Mouse (Mus musculus): ENCODE measurements around the gene 4930402H24Rik.

Gene 4930402H24Rik

DNA sequence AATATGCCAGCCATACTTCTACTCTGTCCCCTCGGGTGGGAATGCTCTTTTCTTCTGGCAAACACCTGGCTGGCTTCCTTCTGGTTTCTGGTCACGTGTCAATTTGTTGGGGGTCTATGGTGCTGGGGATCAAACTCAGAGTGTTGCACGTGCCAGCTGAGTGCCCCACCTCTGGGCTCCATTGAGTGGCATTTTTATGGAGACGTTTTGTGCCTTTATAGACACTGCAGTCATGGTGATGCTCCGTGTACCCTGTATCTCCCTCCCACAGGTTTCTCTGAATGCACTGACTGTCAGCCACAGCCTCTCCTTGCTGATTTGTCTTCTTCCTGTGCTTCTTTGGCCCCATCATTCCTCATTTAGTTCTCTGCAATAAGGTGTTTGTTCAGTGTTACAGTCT lies 174.4 kb downstream of the 4930402H24Rik start:
- in situ Hi-C loops (cut with MseI, MboI) = no loop called here

DNA sequence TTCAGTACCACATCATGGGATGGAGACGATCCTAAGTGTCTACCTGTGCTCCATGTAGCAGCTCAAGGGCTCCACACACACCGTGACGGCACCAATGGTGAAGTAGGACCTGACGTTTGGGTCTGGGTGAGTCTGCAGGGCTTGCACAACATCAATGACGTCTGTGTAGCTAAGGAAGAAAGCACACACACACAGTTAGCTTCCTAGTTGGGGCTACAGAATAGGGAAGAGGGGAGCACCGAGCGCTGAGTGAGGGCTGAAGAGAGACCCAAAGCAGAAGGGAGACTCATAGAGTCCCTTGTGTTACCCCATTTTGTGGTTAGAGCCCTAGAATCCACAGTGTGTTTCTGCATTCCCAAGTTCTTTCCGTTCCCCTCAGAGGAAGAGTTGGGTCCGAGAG lies 175.5 kb downstream of the 4930402H24Rik start:
- in situ Hi-C loops (cut with MseI, MboI) = no loop called here

- in situ Hi-C loops (cut with MseI, MboI) = no loop called here
Observed at GRCm38 (mm10) chr2:130728906-130729585, 177.2 kb downstream of the 4930402H24Rik start.

DNA sequence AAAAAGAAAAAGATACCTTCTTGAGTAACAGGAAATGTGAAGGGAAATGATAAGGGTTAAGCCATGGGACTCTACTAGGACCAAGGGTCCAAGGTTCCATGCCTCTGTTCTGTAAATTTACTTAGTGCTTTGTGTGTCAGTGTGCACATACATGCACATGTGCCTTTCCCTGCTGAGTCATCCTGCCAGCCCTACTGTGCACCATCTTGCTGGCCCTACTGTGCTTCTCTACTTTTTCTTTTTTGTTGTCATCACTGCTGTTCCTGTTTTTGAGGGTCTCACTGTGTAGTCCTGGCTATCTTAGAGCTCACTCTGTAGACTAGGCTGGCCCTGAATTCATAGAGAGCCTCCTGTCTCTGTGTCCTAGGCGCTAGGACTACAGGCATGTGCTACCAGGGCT lies 178.5 kb downstream of the 4930402H24Rik start:
- in situ Hi-C loops (cut with MseI, MboI) = no loop called here

DNA sequence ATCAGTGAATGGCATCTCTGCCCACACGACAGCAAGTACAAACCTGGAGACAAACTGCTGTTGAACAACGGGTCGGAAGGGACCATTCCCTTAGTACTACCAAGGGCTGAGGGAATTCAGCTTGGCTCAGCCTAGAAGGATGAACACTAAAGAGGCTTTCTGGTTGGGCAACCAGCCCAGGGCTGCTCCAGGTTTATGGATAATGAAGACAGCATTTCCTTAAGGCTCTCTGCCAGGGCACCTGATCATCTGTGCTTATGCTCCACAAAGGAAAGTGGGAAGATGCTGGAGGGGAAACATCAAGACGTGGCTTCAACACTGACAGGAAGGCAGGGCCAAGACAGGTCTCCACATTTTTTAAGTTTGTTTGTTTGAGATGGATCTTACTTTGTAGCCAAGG lies 181.8 kb downstream of the 4930402H24Rik start:
- in situ Hi-C loops (cut with MseI, MboI) = no loop called here

GRCm38 (mm10) chr2:130717951-130718350 lies 188.3 kb downstream of the 4930402H24Rik start:
- in situ Hi-C loops (cut with MseI, MboI) = no loop called here

DNA sequence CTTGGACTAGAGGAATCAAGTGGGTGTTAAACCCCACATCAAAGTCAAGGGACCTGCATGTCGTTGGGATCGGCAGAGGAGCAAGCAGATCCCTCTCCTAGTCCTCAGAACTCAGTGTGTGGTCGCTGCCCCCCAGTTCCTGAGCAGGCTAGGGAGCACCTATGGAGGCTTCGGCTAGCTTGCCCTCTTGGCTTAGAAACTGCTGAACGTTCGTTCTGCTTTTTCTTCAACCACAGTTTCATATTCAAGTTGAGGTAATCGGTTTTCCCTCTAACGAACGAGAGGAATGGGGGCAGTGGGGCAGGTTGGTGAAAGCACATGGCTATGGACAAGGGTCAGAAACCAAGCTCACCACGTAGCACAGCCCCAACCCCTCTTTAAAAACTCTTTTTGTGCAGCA lies 199.1 kb downstream of the 4930402H24Rik start:
- in situ Hi-C loops (cut with MseI, MboI) = no loop called here

DNA sequence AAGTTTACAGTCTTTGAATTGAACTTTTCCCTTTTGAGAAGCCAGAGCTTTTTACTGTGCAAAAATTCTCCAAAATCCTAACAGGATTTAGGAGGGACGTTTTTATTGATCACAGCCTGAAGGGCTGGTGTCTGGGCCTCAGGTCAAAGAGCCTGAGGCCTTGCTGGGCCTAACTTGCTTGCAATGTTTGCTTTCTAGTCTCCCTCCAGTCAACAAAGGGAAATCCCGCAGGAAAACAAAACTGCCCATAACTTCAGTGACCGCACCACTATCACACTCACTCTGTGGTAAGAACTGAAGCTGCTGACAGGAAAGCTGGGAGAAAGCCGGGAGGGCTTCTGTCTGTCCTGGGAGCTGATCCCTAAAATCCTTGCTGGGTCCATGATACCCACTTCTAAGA lies 199.6 kb downstream of the 4930402H24Rik start:
- in situ Hi-C loops (cut with MseI, MboI) = no loop called here

- in situ Hi-C loops (cut with MseI, MboI) = no loop called here
Observed at GRCm38 (mm10) chr2:130705178-130705577, 201.0 kb downstream of the 4930402H24Rik start.

- in situ Hi-C loops (cut with MseI, MboI) = no loop called here
Observed at GRCm38 (mm10) chr2:130704040-130705001, 201.9 kb downstream of the 4930402H24Rik start.

- in situ Hi-C loops (cut with MseI, MboI) = no loop called here
Observed at GRCm38 (mm10) chr2:130697821-130698266, 208.4 kb downstream of the 4930402H24Rik start.

GRCm38 (mm10) chr2:130697153-130697810 lies 208.9 kb downstream of the 4930402H24Rik start, which contains the start of gene Slc4a11:
TSS of gene Slc4a11 (minus strand) at chr2:130697519.
- in situ Hi-C loops (cut with MseI, MboI) = no loop called here

DNA sequence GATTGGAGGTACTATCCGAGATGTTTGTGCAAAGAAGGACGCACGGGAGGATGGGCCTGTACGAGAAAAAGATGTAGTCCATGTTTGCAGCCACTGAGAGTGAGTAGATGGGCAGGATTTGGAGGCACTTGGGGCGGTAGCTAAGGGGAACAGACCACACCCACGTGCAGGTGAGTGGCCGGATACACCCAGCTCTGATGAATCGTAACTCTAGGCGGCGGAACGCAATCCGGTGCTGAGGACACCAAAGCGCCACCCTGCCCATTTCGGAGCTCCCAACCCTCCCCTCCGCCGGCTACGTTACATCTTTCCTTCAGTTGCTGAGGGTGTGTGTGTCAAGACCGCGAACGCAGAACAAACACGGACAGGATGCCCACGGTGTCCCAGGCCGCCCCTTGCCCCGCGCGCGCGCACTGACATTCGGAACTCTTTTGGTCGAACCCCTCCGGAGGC lies 209.5 kb downstream of the 4930402H24Rik start:
- in situ Hi-C loops (cut with MseI, MboI) = no loop called here

DNA sequence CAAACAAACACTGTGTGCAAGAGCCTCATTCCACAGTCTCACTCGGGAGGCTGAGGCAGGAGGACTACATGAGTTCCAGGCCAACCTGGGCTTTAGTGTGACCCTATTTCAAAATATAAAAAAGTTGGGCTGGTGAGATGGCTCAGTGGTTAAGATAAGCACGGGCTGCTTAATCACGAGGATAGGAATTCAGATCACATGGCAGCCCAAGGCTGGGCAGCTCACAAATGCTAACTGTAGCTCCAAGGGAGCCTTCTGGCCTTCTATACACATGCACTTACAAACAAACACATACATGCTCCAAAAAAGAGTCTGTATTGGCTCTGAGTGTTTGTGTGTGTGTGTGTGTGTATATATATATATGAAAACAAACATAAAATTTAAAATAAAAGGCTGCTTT lies 212.6 kb downstream of the 4930402H24Rik start:
- in situ Hi-C loops (cut with MseI, MboI) = no loop called here

- in situ Hi-C loops (cut with MseI, MboI) = no loop called here
Observed at GRCm38 (mm10) chr2:130689011-130689410, 217.2 kb downstream of the 4930402H24Rik start.

DNA sequence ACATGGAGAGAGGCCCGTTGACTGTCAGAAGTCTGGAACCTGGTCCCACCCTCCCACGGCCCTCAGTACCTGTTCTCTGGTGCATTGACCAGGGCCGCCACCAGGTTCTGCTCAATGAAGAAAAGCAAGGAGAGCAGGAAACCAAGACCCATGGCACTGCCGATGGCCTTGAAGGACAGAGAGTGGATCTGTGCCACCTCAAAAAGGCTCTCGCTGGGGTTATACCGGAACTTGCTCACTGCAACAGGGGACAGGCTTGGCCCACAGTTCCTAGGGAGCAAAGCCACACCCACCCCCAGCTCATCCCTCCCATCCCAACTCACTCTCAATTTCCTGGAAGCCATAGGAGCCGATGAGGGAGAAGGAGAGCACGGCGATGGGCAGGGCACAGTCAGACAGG lies 220.8 kb downstream of the 4930402H24Rik start:
- in situ Hi-C loops (cut with MseI, MboI) = no loop called here

- in situ Hi-C loops (cut with MseI, MboI) = no loop called here
Observed at GRCm38 (mm10) chr2:130681531-130681930, 224.7 kb downstream of the 4930402H24Rik start.

DNA sequence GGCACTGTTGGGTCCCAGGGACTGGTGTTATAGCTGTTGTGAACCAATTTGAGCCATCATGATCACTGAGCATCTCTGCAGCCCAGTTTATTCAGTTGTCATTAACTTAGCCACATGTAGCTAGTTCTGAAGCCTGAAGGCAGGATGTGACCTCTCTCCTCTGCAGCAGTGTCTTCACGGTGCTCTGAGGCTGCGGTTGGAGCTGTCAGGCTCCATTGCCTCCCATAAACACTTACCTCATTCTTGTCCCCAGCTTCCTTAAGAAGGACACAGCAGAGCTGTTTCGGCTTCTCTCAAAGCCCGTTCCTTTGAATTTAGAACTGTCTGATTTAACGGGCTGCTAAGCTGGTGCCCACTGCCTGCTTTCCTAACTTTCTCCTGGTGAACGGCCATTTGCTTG lies 226.3 kb downstream of the 4930402H24Rik start:
- in situ Hi-C loops (cut with MseI, MboI) = no loop called here

DNA sequence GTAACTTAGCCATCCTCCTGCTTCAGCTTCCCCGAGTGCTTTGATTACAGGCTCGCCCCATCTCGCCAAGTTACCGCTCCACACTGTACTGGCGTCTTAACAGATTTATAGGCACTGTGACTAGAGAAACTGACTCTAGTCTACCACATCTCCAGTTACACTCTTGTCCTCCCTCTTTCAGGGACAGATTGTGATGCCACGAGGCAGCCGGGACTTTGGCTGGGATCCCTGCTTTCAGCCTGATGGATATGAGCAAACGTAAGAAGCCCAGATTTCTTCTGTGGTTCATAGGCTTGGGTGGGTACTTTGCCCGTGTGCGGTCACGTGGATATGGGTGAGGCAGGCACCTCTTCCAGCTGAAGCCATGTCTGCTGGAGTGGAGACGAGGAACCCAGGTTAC lies 227.1 kb downstream of the 4930402H24Rik start:
- in situ Hi-C loops (cut with MseI, MboI) = no loop called here

DNA sequence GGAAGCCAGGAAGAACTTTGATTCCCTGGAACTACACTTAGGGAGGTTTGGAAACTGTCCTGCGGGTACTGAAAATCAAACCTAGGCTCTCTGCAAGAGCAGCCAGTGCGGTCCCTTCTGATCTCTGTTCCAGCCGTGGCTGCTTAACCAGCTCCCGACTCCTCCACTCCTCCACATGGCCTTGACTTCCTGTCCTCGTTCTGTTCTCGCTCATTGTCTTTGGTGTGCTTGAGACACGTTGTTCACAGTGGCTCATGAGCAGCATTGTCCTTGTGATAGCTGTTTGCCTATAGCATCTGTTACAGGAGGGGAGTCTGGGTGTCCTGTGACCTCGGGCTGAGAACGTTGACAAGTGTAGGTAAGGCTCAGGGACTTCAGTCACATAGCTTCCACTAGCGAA lies 229.0 kb downstream of the 4930402H24Rik start:
- in situ Hi-C loops (cut with MseI, MboI) = no loop called here

- in situ Hi-C loops (cut with MseI, MboI) = no loop called here
Observed at GRCm38 (mm10) chr2:130667559-130667958, 238.6 kb downstream of the 4930402H24Rik start, which contains the start of gene Itpa. TSS of gene Itpa (plus strand) at chr2:130667610.

Measured in mouse trophoblast stem cell (cell line).